Mouse (Mus musculus) monocyte, adult 5-6 weeks (primary cell): ENCODE measurements around the gene Myg1. TPM values are rescaled to one million over a fixed set of nuclear protein-coding genes. Genes with fewer than 3 reads are reported as not detected.
A peak's percentile ranks its signal among the peaks of the same experiment; 100 is the strongest.

Experiments
- ATAC-seq: fragments of 153-309, 156-312 bp; replicated peaks from 2 replicates; pipeline ENCODE4 v1.8.0; 2017; ENCODE audit warnings: mild to moderate bottlenecking; ENCODE audit not compliant: low TSS enrichment, insufficient number of reproducible peaks, severe bottlenecking, poor library complexity, low FRiP score
- total RNA-seq: library from RNA; stranded (forward); fragments of 200-1000, 200-491, 200-594 nt; gene quantifications from 3 replicates; pipeline ENCODE4 v1.2.3, GENCODE M21; 2017

Myg1 gene
- total RNA-seq, 1 experiment from 2014 or later = 20.0 TPM

GRCm38 (mm10) chr15:102369972-102370371 lies 38.5 kb downstream of the Myg1 start:
- ATAC-seq = no peak

GRCm38 (mm10) chr15:102370727-102371126 lies 39.2 kb downstream of the Myg1 start:
- no peak for ATAC-seq

GRCm38 (mm10) chr15:102376453-102377162 lies 45.1 kb downstream of the Myg1 start:
- no peak for ATAC-seq

GRCm38 (mm10) chr15:102377163-102377543 lies 45.6 kb downstream of the Myg1 start:
- ATAC-seq = peak; percentile 78

GRCm38 (mm10) chr15:102377810-102378262 lies 46.3 kb downstream of the Myg1 start:
- ATAC-seq = no peak

GRCm38 (mm10) chr15:102381575-102381974 lies 50.1 kb downstream of the Myg1 start:
- ATAC-seq = peak; percentile 83

- ATAC-seq = no peak
Observed at GRCm38 (mm10) chr15:102383671-102384070, 52.2 kb downstream of the Myg1 start.

GRCm38 (mm10) chr15:102386640-102387039 lies 55.1 kb downstream of the Myg1 start:
- no peak for ATAC-seq

Other genes starting within 250 kb of the Myg1 start
- gene Tns2, start 231.3 kb upstream of the Myg1 start, total RNA-seq = 5.7 TPM in 1 of 3 replicates, not detected in the others
- 49.3 to 56.3 TPM (median 49.3 TPM) in 3 replicates for gene Spryd3, start 195.5 kb upstream of the Myg1 start, total RNA-seq
- gene Igfbp6, start 187.3 kb upstream of the Myg1 start, total RNA-seq = 0.38 to 1.4 TPM (median 0.68 TPM) in 3 replicates
- 6.2 to 25.0 TPM (median 10.2 TPM) in 3 replicates for gene Soat2, start 181.2 kb upstream of the Myg1 start, total RNA-seq
- 58.9 to 62.9 TPM (median 60.3 TPM) in 3 replicates for gene Zfp740, start 128.5 kb upstream of the Myg1 start, total RNA-seq
- 4.1 to 11.2 TPM (median 8.1 TPM) in 3 replicates for gene Csad, start 127.0 kb upstream of the Myg1 start, total RNA-seq
- 533 to 618 TPM (median 601 TPM) in 3 replicates for gene Itgb7, start 99.8 kb upstream of the Myg1 start, total RNA-seq
- gene Rarg, start 74.2 kb upstream of the Myg1 start, total RNA-seq = 18.8 to 30.0 TPM (median 26.6 TPM) in 3 replicates
- not detected in 3 replicates for gene Gm9918, start 61.1 kb upstream of the Myg1 start, total RNA-seq
- 30.1 to 39.1 TPM (median 34.0 TPM) in 3 replicates for gene Mfsd5, start 52.3 kb upstream of the Myg1 start, total RNA-seq
- 0.76 to 4.6 TPM (median 4.0 TPM) in 3 replicates for gene Espl1, start 35.4 kb upstream of the Myg1 start, total RNA-seq
- 576 to 776 TPM (median 626 TPM) in 3 replicates for gene Pfdn5, start 5.6 kb upstream of the Myg1 start, total RNA-seq
- 16.5 to 50.9 TPM (median 46.2 TPM) in 3 replicates for gene Aaas, start 19.1 kb downstream of the Myg1 start, total RNA-seq
- not detected in 3 replicates for gene Sp7, start 35.5 kb downstream of the Myg1 start, total RNA-seq
- gene Sp1, start 74.4 kb downstream of the Myg1 start, total RNA-seq = 66.1 to 99.7 TPM (median 74.8 TPM) in 3 replicates
- gene Amhr2, start 113.7 kb downstream of the Myg1 start, total RNA-seq = 0.86 TPM in 1 of 3 replicates, not detected in the others
- gene Prr13, start 127.3 kb downstream of the Myg1 start, total RNA-seq = 233 to 280 TPM (median 259 TPM) in 3 replicates
- 106 to 183 TPM (median 119 TPM) in 3 replicates for gene Pcbp2, start 138.8 kb downstream of the Myg1 start, total RNA-seq
- not detected in 3 replicates for gene Gm10337, start 172.0 kb downstream of the Myg1 start, total RNA-seq
- gene Map3k12, start 185.4 kb downstream of the Myg1 start, total RNA-seq = 0.32 to 1.2 TPM (median 0.97 TPM) in 3 replicates
- gene Tarbp2, start 186.5 kb downstream of the Myg1 start, total RNA-seq = 16.2 to 27.3 TPM (median 20.8 TPM) in 3 replicates
- 2.3 to 5.9 TPM in 2 of 3 replicates, not detected in the other for gene Npff, start 193.2 kb downstream of the Myg1 start, total RNA-seq